Mouse (Mus musculus): ENCODE measurements at regions not wholly inside any gene's neighbourhood (a gene's known extent, or its start where the extent isn't known, plus 50 kb on each side); places are given as distances from the start of the nearest gene placed in this dataset.
"Not testable (repeated sequence)": the region's sequence is repeated elsewhere in the genome, so short reads cannot be mapped to it uniquely, and the experiment has no call there.

- Histone ChIP-seq H3K9ac (replicated peaks; ENCODE audit: low read depth, low read length) (no peak overlapping the region), H3K27ac (ENCODE audit: low read depth) (no peak overlapping the region), H3K36me3 (replicated peaks; ENCODE audit: control insufficient read depth, insufficient read depth, low read length) (no peaks in the 10 kb centered on the region), H3K4me2 (ENCODE audit: low read depth, low read length) (no peak overlapping the region), H3K4me3 (ENCODE audit: low read depth, low read length) (no peak overlapping the region), H3K9me3 (replicated peaks; ENCODE audit: control insufficient read depth, low read length) (no peaks in the 10 kb centered on the region), H3K27me3 (ENCODE audit: control insufficient read depth, insufficient read depth, low read length) (no peaks in the 10 kb centered on the region), H3K4me1 (ENCODE audit: control insufficient read depth, insufficient read depth) (no peaks in the 10 kb centered on the region)
- DNase-seq (ENCODE audit: low spot score) (no peak), ATAC-seq (ENCODE audit: insufficient read depth, low read depth) (no peak)
- 77% methylated on average over 1 of the region's 1 CpGs for WGBS
- no peak for TF ChIP-seq EP300 (IDR thresholded peaks at IDR 0.05; ENCODE audit: low read depth)
- no peak for TF ChIP-seq CTCF (IDR thresholded peaks at IDR 0.05; ENCODE audit: low read depth)
Measured at GRCm38 (mm10) chr16:49430296-49430695, 268.7 kb upstream of the Ift57 start.

- ATAC-seq (ENCODE audit: insufficient read depth, low read depth): no peak
- H3K9ac ChIP-seq (replicated peaks; ENCODE audit: low read depth, low read length): no peak overlapping the region
- no peaks in the 10 kb centered on the region for H3K4me1 ChIP-seq (ENCODE audit: control insufficient read depth, insufficient read depth)
- H3K27ac ChIP-seq (ENCODE audit: low read depth): no peak overlapping the region
- no peak overlapping the region for H3K4me2 ChIP-seq (ENCODE audit: low read depth, low read length)
- no peak overlapping the region for H3K4me3 ChIP-seq (ENCODE audit: low read depth, low read length)
- H3K36me3 ChIP-seq (replicated peaks; ENCODE audit: control insufficient read depth, insufficient read depth, low read length): no peaks in the 10 kb centered on the region
- no peaks in the 10 kb centered on the region for H3K27me3 ChIP-seq (ENCODE audit: control insufficient read depth, insufficient read depth, low read length)
- WGBS: 35% methylated on average over 2 of the region's 2 CpGs
- no peak for DNase-seq (ENCODE audit: low spot score)
- TF ChIP-seq CTCF (IDR thresholded peaks at IDR 0.05; ENCODE audit: low read depth): no peak
- no peak for TF ChIP-seq EP300 (IDR thresholded peaks at IDR 0.05; ENCODE audit: low read depth)
- H3K9me3 ChIP-seq (replicated peaks; ENCODE audit: control insufficient read depth, low read length): no peaks in the 10 kb centered on the region
Measured at GRCm38 (mm10) chr16:49431902-49432301, 267.1 kb upstream of the Ift57 start.

DNA sequence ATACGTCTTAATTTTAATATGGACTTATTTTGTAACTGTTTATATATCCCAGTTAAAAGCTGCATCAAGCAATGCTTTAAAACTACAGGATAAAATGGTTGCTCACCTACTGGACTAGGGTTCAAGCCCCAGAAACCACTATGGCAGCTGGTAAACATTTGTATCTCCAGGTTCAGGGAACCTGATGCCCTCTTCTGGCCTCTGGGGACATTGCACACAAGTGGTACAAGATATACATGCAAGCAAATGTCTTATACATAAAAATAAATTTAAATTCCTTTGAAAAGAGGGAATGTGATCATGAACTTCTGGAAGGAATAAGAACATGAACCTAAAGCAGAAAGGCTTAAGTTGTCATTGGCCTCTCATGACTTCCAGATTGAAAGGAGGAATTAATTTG lies 257.8 kb upstream of the Ift57 start:
- Histone ChIP-seq H3K4me2 (ENCODE audit: low read depth, low read length) (no peak overlapping the region), H3K27ac (ENCODE audit: low read depth) (no peak overlapping the region), H3K9me3 (replicated peaks; ENCODE audit: control insufficient read depth, low read length) (no peaks in the 10 kb centered on the region), H3K27me3 (ENCODE audit: control insufficient read depth, insufficient read depth, low read length) (no peaks in the 10 kb centered on the region), H3K36me3 (replicated peaks; ENCODE audit: control insufficient read depth, insufficient read depth, low read length) (no peaks in the 10 kb centered on the region), H3K4me1 (ENCODE audit: control insufficient read depth, insufficient read depth) (no peaks in the 10 kb centered on the region), H3K4me3 (ENCODE audit: low read depth, low read length) (no peak overlapping the region), H3K9ac (replicated peaks; ENCODE audit: low read depth, low read length) (no peak overlapping the region)
- ATAC-seq (ENCODE audit: insufficient read depth, low read depth) (no peak), DNase-seq (ENCODE audit: low spot score) (no peak)
- TF ChIP-seq EP300 (IDR thresholded peaks at IDR 0.05; ENCODE audit: low read depth) (no peak), CTCF (IDR thresholded peaks at IDR 0.05; ENCODE audit: low read depth) (peak; percentile 28)
- 68% methylated on average over 1 of the region's 1 CpGs for WGBS

- not testable (repeated sequence) for H3K27me3 ChIP-seq (ENCODE audit: control insufficient read depth, insufficient read depth, low read length); H3K4me3 ChIP-seq (ENCODE audit: low read depth, low read length); ATAC-seq (ENCODE audit: insufficient read depth, low read depth); H3K9me3 ChIP-seq (replicated peaks; ENCODE audit: control insufficient read depth, low read length); H3K4me1 ChIP-seq (ENCODE audit: control insufficient read depth, insufficient read depth); DNase-seq (ENCODE audit: low spot score); H3K36me3 ChIP-seq (replicated peaks; ENCODE audit: control insufficient read depth, insufficient read depth, low read length); H3K4me2 ChIP-seq (ENCODE audit: low read depth, low read length); H3K27ac ChIP-seq (ENCODE audit: low read depth); H3K9ac ChIP-seq (replicated peaks; ENCODE audit: low read depth, low read length)
- WGBS: 79% methylated on average over 8 of the region's 9 CpGs
Measured at GRCm38 (mm10) chr16:49447356-49447755, 251.7 kb upstream of the Ift57 start.

DNA sequence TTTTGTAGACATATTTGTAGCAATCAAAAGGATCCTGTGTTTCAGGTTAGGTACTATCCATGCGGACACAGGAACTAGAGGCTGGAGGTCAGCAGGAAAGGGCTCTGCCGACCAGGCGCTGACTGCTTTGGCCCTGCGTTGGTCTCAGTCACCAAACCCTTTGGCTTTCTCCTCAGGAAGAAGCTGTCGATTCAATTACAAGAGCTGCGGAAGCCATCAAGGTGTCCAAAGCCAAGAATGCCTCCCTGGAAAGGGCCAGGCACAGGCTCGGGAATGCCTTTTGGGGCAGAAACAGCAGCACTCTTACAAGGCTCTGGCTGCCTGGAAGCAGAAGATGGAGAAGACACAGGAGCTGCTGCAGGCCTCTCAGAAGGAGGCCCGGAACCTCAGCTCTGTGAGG lies 205.2 kb upstream of the Ift57 start:
- ATAC-seq (ENCODE audit: insufficient read depth, low read depth) (no peak), DNase-seq (ENCODE audit: low spot score) (no peak)
- Histone ChIP-seq H3K9me3 (replicated peaks; ENCODE audit: control insufficient read depth, low read length) (no peaks in the 10 kb centered on the region), H3K4me1 (ENCODE audit: control insufficient read depth, insufficient read depth) (no peaks in the 10 kb centered on the region), H3K9ac (replicated peaks; ENCODE audit: low read depth, low read length) (no peak overlapping the region), H3K4me3 (ENCODE audit: low read depth, low read length) (no peak overlapping the region), H3K27me3 (ENCODE audit: control insufficient read depth, insufficient read depth, low read length) (no peaks in the 10 kb centered on the region), H3K27ac (ENCODE audit: low read depth) (no peak overlapping the region), H3K36me3 (replicated peaks; ENCODE audit: control insufficient read depth, insufficient read depth, low read length) (no peaks in the 10 kb centered on the region), H3K4me2 (ENCODE audit: low read depth, low read length) (no peak overlapping the region)
- 76% methylated on average over 8 of the region's 8 CpGs for WGBS
- TF ChIP-seq CTCF (IDR thresholded peaks at IDR 0.05; ENCODE audit: low read depth): no peak
- no peak for TF ChIP-seq EP300 (IDR thresholded peaks at IDR 0.05; ENCODE audit: low read depth)

DNA sequence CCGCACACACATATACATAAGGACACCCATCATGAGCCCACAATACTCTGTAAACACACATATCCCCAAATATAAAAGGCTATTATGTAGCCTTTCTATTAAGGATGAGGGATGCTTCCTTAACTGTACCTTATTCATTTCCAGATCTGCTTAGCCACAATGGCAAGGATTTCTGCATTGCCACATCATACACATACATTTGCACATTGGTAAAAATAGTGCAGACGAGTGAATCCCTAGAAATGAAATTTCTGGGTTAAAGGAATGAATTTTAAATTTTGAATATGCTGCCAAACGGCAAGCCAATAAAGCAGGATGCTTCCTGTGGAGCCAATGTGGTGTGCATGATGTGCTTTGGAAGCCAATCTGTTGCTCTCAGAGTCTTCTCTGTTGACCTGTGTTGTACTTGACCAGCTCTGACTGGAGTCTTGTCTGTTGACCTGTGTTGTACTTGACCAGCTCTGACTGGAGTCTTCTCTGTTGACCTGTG lies 201.5 kb upstream of the Ift57 start:
- no peaks in the 10 kb centered on the region for H3K27me3 ChIP-seq (ENCODE audit: control insufficient read depth, insufficient read depth, low read length)
- no peaks in the 10 kb centered on the region for H3K4me1 ChIP-seq (ENCODE audit: control insufficient read depth, insufficient read depth)
- TF ChIP-seq EP300 (IDR thresholded peaks at IDR 0.05; ENCODE audit: low read depth): no peak
- no peak for TF ChIP-seq CTCF (IDR thresholded peaks at IDR 0.05; ENCODE audit: low read depth)
- DNase-seq (ENCODE audit: low spot score): no peak
- ATAC-seq (ENCODE audit: insufficient read depth, low read depth): no peak
- H3K9me3 ChIP-seq (replicated peaks; ENCODE audit: control insufficient read depth, low read length): no peaks in the 10 kb centered on the region
- no peak overlapping the region for H3K9ac ChIP-seq (replicated peaks; ENCODE audit: low read depth, low read length)
- H3K27ac ChIP-seq (ENCODE audit: low read depth): no peak overlapping the region
- no peaks in the 10 kb centered on the region for H3K36me3 ChIP-seq (replicated peaks; ENCODE audit: control insufficient read depth, insufficient read depth, low read length)
- H3K4me3 ChIP-seq (ENCODE audit: low read depth, low read length): no peak overlapping the region
- no peak overlapping the region for H3K4me2 ChIP-seq (ENCODE audit: low read depth, low read length)
- 86% methylated on average over 3 of the region's 3 CpGs for WGBS
